Mouse (Mus musculus): ENCODE results near the gene Ap1s3.

Ap1s3 gene

GRCm38 (mm10) chr1:79680777-79681176 is 9.0 kb upstream of the Ap1s3 start:
- Histone ChIP-seq H3K4me3 (replicated peaks; ENCODE audit: low read length) (no peak overlapping the region), H3K9me3 (ENCODE audit: low read length) (peaks cover 5% of the 10 kb centered on the region; the same call in 1 of the 2 replicates), H3K4me1 (replicated peaks; ENCODE audit: low read depth, low read length) (no peaks in the 10 kb centered on the region), H3K36me3 (ENCODE audit: insufficient read depth, low read length) (no peaks in the 10 kb centered on the region), H3K27me3 (ENCODE audit: insufficient read depth, low read length) (no peaks in the 10 kb centered on the region)
- no peak for TF ChIP-seq NANOG (IDR thresholded peaks at IDR 0.05; ENCODE audit: borderline replicate concordance, low read length)
- TF ChIP-seq POU5F1 (IDR thresholded peaks at IDR 0.05; ENCODE audit: borderline replicate concordance, low read length), result no peak
- no peak for TF ChIP-seq CTCF (conservative IDR thresholded peaks at IDR 0.05; ENCODE audit: low read length)

DNA sequence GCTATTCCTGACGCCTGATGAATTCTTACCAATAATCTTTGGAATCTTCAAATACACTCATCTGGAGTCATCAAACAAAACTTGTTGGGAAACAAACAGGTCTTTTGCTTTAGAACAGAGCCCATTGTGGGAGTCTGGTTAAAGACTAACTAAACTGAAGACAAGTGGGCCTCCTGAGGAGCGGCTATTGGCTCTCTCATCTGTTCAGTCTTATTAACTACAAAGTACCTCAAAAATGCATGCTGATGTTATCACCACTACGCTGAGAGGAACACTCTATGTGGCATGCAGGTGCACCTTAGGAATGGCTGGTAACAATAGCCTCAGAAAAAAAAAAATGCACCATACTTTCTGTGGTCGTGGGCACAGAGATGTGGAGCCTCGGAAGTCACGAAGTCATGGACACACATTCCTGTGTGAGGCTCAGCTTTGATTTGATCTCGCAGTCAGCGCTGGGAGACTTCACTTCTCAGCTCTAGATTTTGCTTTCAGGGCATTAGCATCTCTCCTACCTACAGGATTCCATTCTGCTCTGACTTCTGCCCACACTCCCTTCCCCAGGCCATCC is 6.4 kb upstream of the Ap1s3 start:
- Histone ChIP-seq H3K9me3 (ENCODE audit: low read length) (peaks cover 30% of the 10 kb centered on the region), H3K36me3 (ENCODE audit: insufficient read depth, low read length) (no peaks in the 10 kb centered on the region), H3K4me3 (replicated peaks; ENCODE audit: low read length) (no peak overlapping the region), H3K27me3 (ENCODE audit: insufficient read depth, low read length) (no peaks in the 10 kb centered on the region), H3K4me1 (replicated peaks; ENCODE audit: low read depth, low read length) (no peaks in the 10 kb centered on the region)
- TF ChIP-seq POU5F1 (IDR thresholded peaks at IDR 0.05; ENCODE audit: borderline replicate concordance, low read length) (no peak), NANOG (IDR thresholded peaks at IDR 0.05; ENCODE audit: borderline replicate concordance, low read length) (no peak)

DNA sequence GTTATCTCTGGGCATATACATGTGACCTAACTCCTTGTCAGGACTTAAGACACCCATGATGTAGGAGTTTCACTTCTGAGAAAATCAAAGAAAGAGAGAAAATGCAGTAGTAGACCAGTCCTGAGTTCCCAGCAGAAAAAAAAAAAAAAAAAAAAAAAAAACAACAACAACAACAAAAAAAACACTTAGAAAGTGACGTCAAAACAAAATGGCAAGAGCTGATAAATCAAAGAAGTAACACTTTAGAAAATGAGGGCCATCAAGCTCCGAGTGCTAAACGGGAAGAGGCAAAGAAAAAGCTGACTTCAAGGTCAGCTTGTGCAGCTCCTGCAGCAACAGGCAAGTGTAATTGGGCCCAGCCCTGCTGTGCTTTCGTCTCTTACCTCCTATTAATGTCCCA is 3.9 kb upstream of the Ap1s3 start:
- H3K27me3 ChIP-seq (ENCODE audit: insufficient read depth, low read length), result peaks cover 10% of the 10 kb centered on the region
- no peaks in the 10 kb centered on the region; the same call in 1 of the 2 replicates for H3K4me1 ChIP-seq (replicated peaks; ENCODE audit: low read depth, low read length)
- no peak overlapping the region for H3K4me3 ChIP-seq (replicated peaks; ENCODE audit: low read length)
- TF ChIP-seq NANOG (IDR thresholded peaks at IDR 0.05; ENCODE audit: borderline replicate concordance, low read length), result no peak
- no peak for TF ChIP-seq POU5F1 (IDR thresholded peaks at IDR 0.05; ENCODE audit: borderline replicate concordance, low read length)
- no peak for TF ChIP-seq CTCF (conservative IDR thresholded peaks at IDR 0.05; ENCODE audit: low read length)
- H3K36me3 ChIP-seq (ENCODE audit: insufficient read depth, low read length), result no peaks in the 10 kb centered on the region
- peaks cover 48% of the 10 kb centered on the region for H3K9me3 ChIP-seq (ENCODE audit: low read length)

DNA sequence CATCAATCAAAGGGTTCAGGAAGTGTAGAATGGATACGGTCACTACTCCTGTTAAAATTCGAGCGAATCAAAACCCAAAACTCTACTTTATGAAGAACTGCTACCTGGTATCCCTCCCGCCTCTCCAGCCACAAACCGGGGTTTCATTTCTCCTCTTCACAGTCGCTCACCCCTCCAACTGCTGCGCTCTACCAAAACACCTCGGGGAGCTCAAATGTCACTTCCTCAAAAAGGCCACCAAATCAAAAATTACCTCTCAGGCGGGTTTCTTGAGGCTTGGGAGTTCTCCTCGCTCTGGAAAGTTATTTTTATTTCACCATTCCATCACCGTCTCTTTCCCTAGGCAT is 603 bp downstream of the Ap1s3 start:
- Histone ChIP-seq H3K4me3 (replicated peaks; ENCODE audit: low read length) (peak overlapping the region; percentile 80), H3K9me3 (ENCODE audit: low read length) (peaks cover 57% of the 10 kb centered on the region), H3K36me3 (ENCODE audit: insufficient read depth, low read length) (no peaks in the 10 kb centered on the region), H3K27me3 (ENCODE audit: insufficient read depth, low read length) (peaks cover 17% of the 10 kb centered on the region), H3K4me1 (replicated peaks; ENCODE audit: low read depth, low read length) (no peaks in the 10 kb centered on the region; the same call in 1 of the 2 replicates)
- TF ChIP-seq NANOG (IDR thresholded peaks at IDR 0.05; ENCODE audit: borderline replicate concordance, low read length) (no peak), POU5F1 (IDR thresholded peaks at IDR 0.05; ENCODE audit: borderline replicate concordance, low read length) (no peak), CTCF (conservative IDR thresholded peaks at IDR 0.05; ENCODE audit: low read length) (no peak)

- no peaks in the 10 kb centered on the region; the same call in 1 of the 2 replicates for H3K4me1 ChIP-seq (replicated peaks; ENCODE audit: low read depth, low read length)
- H3K36me3 ChIP-seq (ENCODE audit: insufficient read depth, low read length), result no peaks in the 10 kb centered on the region
- H3K9me3 ChIP-seq (ENCODE audit: low read length), result peaks cover 55% of the 10 kb centered on the region
- TF ChIP-seq NANOG (IDR thresholded peaks at IDR 0.05; ENCODE audit: borderline replicate concordance, low read length) (no peak), CTCF (conservative IDR thresholded peaks at IDR 0.05; ENCODE audit: low read length) (no peak), POU5F1 (IDR thresholded peaks at IDR 0.05; ENCODE audit: borderline replicate concordance, low read length) (no peak)
- H3K4me3 ChIP-seq (replicated peaks; ENCODE audit: low read length), result no peak overlapping the region
- peaks cover 17% of the 10 kb centered on the region for H3K27me3 ChIP-seq (ENCODE audit: insufficient read depth, low read length)
Observed at GRCm38 (mm10) chr1:79669419-79669974, 2.3 kb downstream of the Ap1s3 start.

GRCm38 (mm10) chr1:79664911-79665310 is 6.9 kb downstream of the Ap1s3 start:
- H3K4me3 ChIP-seq (replicated peaks; ENCODE audit: low read length), result no peak overlapping the region

GRCm38 (mm10) chr1:79659598-79659997 is 12.2 kb downstream of the Ap1s3 start:
- Histone ChIP-seq H3K27me3 (ENCODE audit: insufficient read depth, low read length) (no peaks in the 10 kb centered on the region), H3K4me1 (replicated peaks; ENCODE audit: low read depth, low read length) (no peaks in the 10 kb centered on the region), H3K4me3 (replicated peaks; ENCODE audit: low read length) (no peak overlapping the region), H3K9me3 (ENCODE audit: low read length) (no peaks in the 10 kb centered on the region; the same call in 1 of the 2 replicates), H3K36me3 (ENCODE audit: insufficient read depth, low read length) (no peaks in the 10 kb centered on the region)
- TF ChIP-seq CTCF (conservative IDR thresholded peaks at IDR 0.05; ENCODE audit: low read length), result no peak
- no peak for TF ChIP-seq NANOG (IDR thresholded peaks at IDR 0.05; ENCODE audit: borderline replicate concordance, low read length)
- no peak for TF ChIP-seq POU5F1 (IDR thresholded peaks at IDR 0.05; ENCODE audit: borderline replicate concordance, low read length)

More at GRCm38 (mm10) chr1:79664911-79665310, 6.9 kb downstream of the Ap1s3 start:
- Histone ChIP-seq H3K36me3 (ENCODE audit: insufficient read depth, low read length) (no peaks in the 10 kb centered on the region), H3K4me1 (replicated peaks; ENCODE audit: low read depth, low read length) (no peaks in the 10 kb centered on the region), H3K9me3 (ENCODE audit: low read length) (peaks cover 19% of the 10 kb centered on the region), H3K27me3 (ENCODE audit: insufficient read depth, low read length) (no peaks in the 10 kb centered on the region)
- TF ChIP-seq POU5F1 (IDR thresholded peaks at IDR 0.05; ENCODE audit: borderline replicate concordance, low read length) (no peak), NANOG (IDR thresholded peaks at IDR 0.05; ENCODE audit: borderline replicate concordance, low read length) (no peak), CTCF (conservative IDR thresholded peaks at IDR 0.05; ENCODE audit: low read length) (no peak)

DNA sequence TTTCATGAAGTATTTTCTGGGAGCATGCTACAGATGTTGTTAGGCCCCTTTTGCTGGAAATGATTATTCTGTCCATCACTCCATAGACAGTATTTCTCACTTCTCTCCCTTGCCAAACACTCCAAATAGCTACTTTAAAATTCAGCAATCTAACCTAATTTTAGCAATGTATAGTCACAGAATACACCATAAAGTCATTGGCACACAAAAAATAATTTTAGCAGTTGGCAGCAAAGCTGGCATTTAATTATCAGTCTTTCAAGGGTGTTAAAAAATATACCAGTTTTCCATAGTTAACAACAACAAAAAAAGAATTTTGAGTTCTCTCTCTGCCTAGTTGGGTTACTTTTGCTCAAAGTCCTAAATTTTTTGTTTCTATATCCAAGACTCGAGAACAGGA is 14.4 kb downstream of the Ap1s3 start:
- Histone ChIP-seq H3K4me3 (replicated peaks; ENCODE audit: low read length) (no peak overlapping the region), H3K4me1 (replicated peaks; ENCODE audit: low read depth, low read length) (no peaks in the 10 kb centered on the region), H3K9me3 (ENCODE audit: low read length) (no peaks in the 10 kb centered on the region), H3K36me3 (ENCODE audit: insufficient read depth, low read length) (no peaks in the 10 kb centered on the region), H3K27me3 (ENCODE audit: insufficient read depth, low read length) (no peaks in the 10 kb centered on the region)
- TF ChIP-seq CTCF (conservative IDR thresholded peaks at IDR 0.05; ENCODE audit: low read length), result no peak
- no peak for TF ChIP-seq POU5F1 (IDR thresholded peaks at IDR 0.05; ENCODE audit: borderline replicate concordance, low read length)
- TF ChIP-seq NANOG (IDR thresholded peaks at IDR 0.05; ENCODE audit: borderline replicate concordance, low read length), result no peak

All from E14TG2a.4 (cell line).